Mouse (Mus musculus) heart, embryonic 14.5 days (tissue): ENCODE data around the gene Gkn1. TPM values are rescaled to one million over a fixed set of nuclear protein-coding genes. Genes with fewer than 3 reads are reported as not detected.

ENCODE experiments used
- ATAC-seq: fragments of 200-750 bp; cut with Nextera tagmentation; 2 replicates; pipeline ENCODE4 v1.8.0; 2017; ENCODE audit warnings: low read depth, moderate TSS enrichment; ENCODE audit not compliant: insufficient number of reproducible peaks, insufficient read depth, low FRiP score
- H3K27ac ChIP-seq, 2 experiments: fragments of 200-500 bp in 1 of 2; fragments of 300-500 bp in 1 of 2; sonication (generic) in 1 of 2; replicated peaks in 1 of 2; 2 replicates each; pipeline ENCODE4 v1.5.1; 2012 to 2014; ENCODE audit warnings: low read depth in 2 of 2, low read length in 2 of 2, control low read depth in 1 of 2, mild to moderate bottlenecking in 1 of 2, mixed read lengths in 1 of 2; ENCODE audit not compliant: control insufficient read depth in 1 of 2, insufficient read depth in 1 of 2
- H3K27me3 ChIP-seq: fragments of 300-500 bp; sonication (generic); 2 replicates; pipeline ENCODE4 v1.6.1; 2014; ENCODE audit warnings: mild to moderate bottlenecking, low read length, control low read depth; ENCODE audit not compliant: control insufficient read depth, insufficient read depth
- H3K36me3 ChIP-seq: fragments of 300-500 bp; sonication (generic); 2 replicates; pipeline ENCODE4 v1.6.1; 2014; ENCODE audit warnings: mild to moderate bottlenecking, control low read depth, low read length, mixed read lengths; ENCODE audit not compliant: control insufficient read depth, insufficient read depth
- H3K4me1 ChIP-seq, 2 experiments: fragments of 200-500 bp in 1 of 2; fragments of 300-500 bp in 1 of 2; sonication (generic) in 1 of 2; 2 replicates each; pipeline ENCODE4 v1.6.1; 2012 to 2014; ENCODE audit warnings: low read length in 2 of 2, control low read depth in 1 of 2, mixed read lengths in 1 of 2; ENCODE audit not compliant: control insufficient read depth in 2 of 2, insufficient read depth in 2 of 2
- H3K4me2 ChIP-seq: fragments of 300-500 bp; sonication (generic); 2 replicates; pipeline ENCODE4 v1.6.1; 2014; ENCODE audit warnings: mild to moderate bottlenecking, low read length
- H3K4me3 ChIP-seq, 2 experiments: fragments of 200-500 bp in 1 of 2; fragments of 300-500 bp in 1 of 2; sonication (generic) in 1 of 2; 2 replicates each; pipeline ENCODE4 v1.5.1; 2012 to 2014; ENCODE audit warnings: low read length in 2 of 2, mild to moderate bottlenecking in 2 of 2, control low read depth in 1 of 2, low read depth in 1 of 2, moderate library complexity in 1 of 2; ENCODE audit not compliant: control insufficient read depth in 1 of 2, insufficient read depth in 1 of 2
- H3K9ac ChIP-seq: fragments of 300-500 bp; sonication (generic); 2 replicates; pipeline ENCODE4 v1.6.1; 2014; ENCODE audit warnings: mild to moderate bottlenecking, low read length
- H3K9me3 ChIP-seq: fragments of 300-500 bp; sonication (generic); 2 replicates; pipeline ENCODE4 v1.6.1; 2016; ENCODE audit warnings: low read length, control low read depth; ENCODE audit not compliant: control insufficient read depth
- WGBS: fragments of 180-500 bp; shearing (Covaris S2); extraction: QIAGEN DNeasy Blood & Tissue Kit; methylation state at CpG from one replicate; pipeline ENCODE4 v1.1.7; 2014; 5-methylcytosine and 5-hydroxymethylcytosine counted together
- polyA plus RNA-seq: library from polyadenylated mRNA; unstranded; fragments of >200 nt; fragmentation: Nextera tagmentation; extraction: Ambion mirVana; gene quantifications from 2 replicates; pipeline ENCODE4 v1.2.1, GENCODE M21; 2014

The Gkn1 gene
- polyA plus RNA-seq, 1 experiment from 2014 or later, result not detected

GRCm38 (mm10) chr6:87386681-87387080 lies 35.9 kb upstream of the Gkn1 start:
- Histone ChIP-seq H3K4me1 (peaks cover 0 to 14% of the 10 kb centered on the region in 2 experiments; a peak in 3 of 4 replicates), H3K4me2 (no peak overlapping the region), H3K36me3 (no peaks in the 10 kb centered on the region), H3K9ac (no peak overlapping the region), H3K27me3 (peaks cover 78% of the 10 kb centered on the region), H3K9me3 (no peaks in the 10 kb centered on the region), H3K4me3 (no peak overlapping the region), H3K27ac (no peak overlapping the region)
- ATAC-seq, result no peak
- 75% methylated on average over 10 of the region's 10 CpGs for whole genome bisulfite sequencing

- Histone ChIP-seq H3K9ac (no peak overlapping the region), H3K27ac (no peak overlapping the region), H3K4me1 (peaks cover 0 to 14% of the 10 kb centered on the region in 2 experiments; a peak in 3 of 4 replicates), H3K4me2 (no peak overlapping the region), H3K36me3 (no peaks in the 10 kb centered on the region), H3K9me3 (no peaks in the 10 kb centered on the region), H3K27me3 (peaks cover 80% of the 10 kb centered on the region), H3K4me3 (no peak overlapping the region)
- no peak for ATAC-seq
- 9% methylated on average over 7 of the region's 7 CpGs for WGBS
These were observed 35.5 kb upstream of the Gkn1 start for GRCm38 (mm10) chr6:87386203-87386602.

- H3K36me3 ChIP-seq, result no peaks in the 10 kb centered on the region
- peaks cover 0 to 14% of the 10 kb centered on the region in 2 experiments; a peak in 3 of 4 replicates for H3K4me1 ChIP-seq
- H3K27me3 ChIP-seq, result peaks cover 78% of the 10 kb centered on the region
- H3K4me2 ChIP-seq, result peak overlapping the region; percentile 63
- no peak overlapping the region for H3K27ac ChIP-seq
- no peak for ATAC-seq
- H3K9ac ChIP-seq, result no peak overlapping the region
- no peaks in the 10 kb centered on the region for H3K9me3 ChIP-seq
- 35% methylated on average over 5 of the region's 6 CpGs for WGBS
- no peak overlapping the region for H3K4me3 ChIP-seq
These were observed 34.0 kb upstream of the Gkn1 start for GRCm38 (mm10) chr6:87384761-87385160.

GRCm38 (mm10) chr6:87383926-87384691 lies 33.4 kb upstream of the Gkn1 start:
- Histone ChIP-seq H3K27ac (no peak overlapping the region), H3K27me3 (peaks cover 82% of the 10 kb centered on the region), H3K9me3 (no peaks in the 10 kb centered on the region), H3K4me1 (peaks cover 0 to 14% of the 10 kb centered on the region in 2 experiments; a peak in 3 of 4 replicates), H3K9ac (peak overlapping the region; percentile 27; the same call in 1 of the 2 replicates), H3K4me2 (peak overlapping the region; percentile 63), H3K4me3 (peak overlapping the region; percentile 28 to 36), H3K36me3 (no peaks in the 10 kb centered on the region)
- 10% methylated on average over 24 of the region's 24 CpGs for WGBS
- no peak for ATAC-seq

GRCm38 (mm10) chr6:87373057-87373456 lies 22.3 kb upstream of the Gkn1 start, which contains the start of gene Gkn2:
TSS of gene Gkn2 (plus strand) at chr6:87373357.
- Histone ChIP-seq H3K9me3 (no peaks in the 10 kb centered on the region), H3K27ac (no peak within 1 kb of the TSS), H3K9ac (no peak within 1 kb of the TSS), H3K36me3 (no peaks in the 10 kb centered on the region), H3K4me2 (no peak within 1 kb of the TSS), H3K4me1 (no peaks in the 10 kb centered on the region), H3K27me3 (peaks cover 13% of the 10 kb centered on the region), H3K4me3 (no peak within 1 kb of the TSS)
- WGBS, result 84% methylated on average over 9 of the region's 9 CpGs
- no peak for ATAC-seq

- WGBS, result 79% methylated on average over 5 of the region's 5 CpGs
- Histone ChIP-seq H3K9ac (no peak overlapping the region), H3K4me1 (no peaks in the 10 kb centered on the region), H3K36me3 (no peaks in the 10 kb centered on the region), H3K27ac (no peak overlapping the region), H3K4me2 (no peak overlapping the region), H3K9me3 (no peaks in the 10 kb centered on the region), H3K27me3 (peaks cover 5% of the 10 kb centered on the region; the same call in 1 of the 2 replicates), H3K4me3 (no peak overlapping the region)
- ATAC-seq, result no peak
These were observed 18.5 kb upstream of the Gkn1 start for GRCm38 (mm10) chr6:87369223-87369622.

GRCm38 (mm10) chr6:87354441-87354840 lies 3.7 kb upstream of the Gkn1 start:
- Histone ChIP-seq H3K36me3 (no peaks in the 10 kb centered on the region), H3K27ac (no peak overlapping the region), H3K4me3 (no peak overlapping the region), H3K4me2 (no peak overlapping the region), H3K4me1 (no peaks in the 10 kb centered on the region), H3K9ac (no peak overlapping the region), H3K27me3 (no peaks in the 10 kb centered on the region), H3K9me3 (no peaks in the 10 kb centered on the region)
- WGBS, result 62% methylated on average over 5 of the region's 5 CpGs
- ATAC-seq, result no peak
